19 mouse cellular contexts compared by ENCODE assay signal in the genomic region with DNA sequence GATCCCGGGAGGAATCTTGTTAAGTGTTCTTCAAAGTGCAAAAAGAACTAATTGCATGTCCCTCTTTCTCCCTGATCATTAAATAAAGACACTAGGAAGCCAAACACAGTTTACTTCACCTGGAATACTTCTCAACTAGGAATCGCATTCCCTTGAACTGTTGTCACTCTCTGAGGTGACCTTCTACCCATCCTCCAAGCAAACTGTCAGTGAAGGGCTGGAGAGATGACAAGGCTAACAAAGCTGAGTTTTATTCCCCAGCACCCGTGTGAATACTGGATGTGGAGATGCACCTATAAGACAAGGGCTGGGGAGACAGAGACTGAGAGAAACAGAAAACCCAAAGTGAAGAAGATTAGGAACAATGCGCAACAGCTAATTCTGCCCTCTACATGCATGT.
DNase-seq lines count a peak whose midpoint lies in the region; ATAC-seq lines count a peak whose summit lies in the region.
"Had no signal": no experiment of that assay in that cellular context is flagged by ENCODE, and none has a peak within 500 bp of the region (broad histone marks: within the 10 kb centered on the region; RNA-seq: fewer than 3 reads in every experiment).

No protein-coding gene starts in this region.

- peak; percentile 36 for DNase-seq in heart, adult 11 months
- no peak for DNase-seq in heart, postnatal 10 days
- no peak for DNase-seq in neural tube, embryonic 10.5 days (ENCODE audit: extremely low spot score, low spot score)
- peak; percentile 43 for DNase-seq in ES-CJ7 (ENCODE audit: low read depth, low spot score)
- no peak for DNase-seq in left cerebral cortex, adult 18-20 months (ENCODE audit: low spot score in 2 of 2)
- no peak for DNase-seq in midbrain, embryonic 10.5 days (ENCODE audit: low spot score)
- DNase-seq: cerebellum, adult 11 months; cerebellum, adult 18-20 months; cerebellum, adult 8-10 months; cerebellum, adult 9-11 months; cerebellum, postnatal 36 days had no signal

- 84% methylated on average over 4 of the region's 4 CpGs for WGBS in neural tube, embryonic 13.5 days
- 79% methylated on average over 4 of the region's 4 CpGs for WGBS in midbrain, embryonic 10.5 days

- 0 out of 2 replicates have a peak overlapping the region, but pooled peaks have one; percentile 38 for H3K27ac ChIP-seq in neural tube, embryonic 13.5 days (replicated peaks)
- H3K27ac ChIP-seq in midbrain, embryonic 10.5 days (replicated peaks), result no peak overlapping the region
- H3K27ac ChIP-seq: embryonic facial prominence, embryonic 13.5 days; embryonic facial prominence, embryonic 15.5 days; forebrain, embryonic 12.5 days had no signal

- intact Hi-C loops in heart, postnatal 10 days (cut with DNase I), result loop anchor here (5.0 kb wide), 1 partner anchor 121 kb away; no protein-coding TSS in a partner anchor

- H3K4me1 ChIP-seq in neural tube, embryonic 13.5 days (replicated peaks), result peaks cover 10% of the 10 kb centered on the region; the same call in 1 of the 2 replicates
- H3K4me1 ChIP-seq in midbrain, embryonic 10.5 days, result peaks cover 12% of the 10 kb centered on the region

- no peaks in the 10 kb centered on the region for H3K27me3 ChIP-seq in neural tube, embryonic 13.5 days
- H3K27me3 ChIP-seq in midbrain, embryonic 10.5 days (ENCODE audit: low read depth, poor library complexity, severe bottlenecking), result no peaks in the 10 kb centered on the region
- H3K27me3 ChIP-seq: embryonic facial prominence, embryonic 13.5 days; embryonic facial prominence, embryonic 15.5 days; forebrain, embryonic 12.5 days had no signal

- no peaks in the 10 kb centered on the region for H3K36me3 ChIP-seq in neural tube, embryonic 13.5 days
- no peaks in the 10 kb centered on the region for H3K36me3 ChIP-seq in midbrain, embryonic 10.5 days
- H3K36me3 ChIP-seq: embryonic facial prominence, embryonic 13.5 days; embryonic facial prominence, embryonic 15.5 days; forebrain, embryonic 10.5 days; forebrain, embryonic 12.5 days had no signal

- no peak overlapping the region for H3K9ac ChIP-seq in neural tube, embryonic 13.5 days
- H3K9ac ChIP-seq: embryonic facial prominence, embryonic 13.5 days; embryonic facial prominence, embryonic 15.5 days; forebrain, embryonic 12.5 days had no signal

- ATAC-seq in neural tube, embryonic 13.5 days (ENCODE audit: low read depth), result no peak
- ATAC-seq: forebrain, embryonic 14.5 days; forebrain, embryonic 16.5 days had no signal

- H3K9me3 ChIP-seq in neural tube, embryonic 13.5 days, result peaks cover 6% of the 10 kb centered on the region; the same call in 1 of the 2 replicates
- peaks cover 6% of the 10 kb centered on the region for H3K9me3 ChIP-seq in midbrain, embryonic 10.5 days (replicated peaks)
- H3K9me3 ChIP-seq: embryonic facial prominence, embryonic 15.5 days had no signal

- H3K4me2 ChIP-seq in neural tube, embryonic 13.5 days, result no peak overlapping the region
- H3K4me2 ChIP-seq: embryonic facial prominence, embryonic 13.5 days; embryonic facial prominence, embryonic 15.5 days; forebrain, embryonic 12.5 days had no signal

- no peak overlapping the region for H3K4me3 ChIP-seq in neural tube, embryonic 13.5 days
- no peak overlapping the region for H3K4me3 ChIP-seq in midbrain, embryonic 10.5 days
- H3K4me3 ChIP-seq: embryonic facial prominence, embryonic 13.5 days; embryonic facial prominence, embryonic 15.5 days; erythroblast, embryonic 14.5 days; forebrain, embryonic 10.5 days; forebrain, embryonic 12.5 days had no signal

Comparison
In these comparisons a context has a peak if more than half of its experiments do, and no peak if none do; other contexts are left out.
1. DNase-seq: peak in heart, adult 11 months (single experiment) and ES-CJ7 (single experiment); none in heart, postnatal 10 days (0 of 2), neural tube, embryonic 10.5 days (single experiment), left cerebral cortex, adult 18-20 months (0 of 2) and midbrain, embryonic 10.5 days (single experiment).